8 mouse cellular contexts compared by ENCODE assay signal in the genomic region with DNA sequence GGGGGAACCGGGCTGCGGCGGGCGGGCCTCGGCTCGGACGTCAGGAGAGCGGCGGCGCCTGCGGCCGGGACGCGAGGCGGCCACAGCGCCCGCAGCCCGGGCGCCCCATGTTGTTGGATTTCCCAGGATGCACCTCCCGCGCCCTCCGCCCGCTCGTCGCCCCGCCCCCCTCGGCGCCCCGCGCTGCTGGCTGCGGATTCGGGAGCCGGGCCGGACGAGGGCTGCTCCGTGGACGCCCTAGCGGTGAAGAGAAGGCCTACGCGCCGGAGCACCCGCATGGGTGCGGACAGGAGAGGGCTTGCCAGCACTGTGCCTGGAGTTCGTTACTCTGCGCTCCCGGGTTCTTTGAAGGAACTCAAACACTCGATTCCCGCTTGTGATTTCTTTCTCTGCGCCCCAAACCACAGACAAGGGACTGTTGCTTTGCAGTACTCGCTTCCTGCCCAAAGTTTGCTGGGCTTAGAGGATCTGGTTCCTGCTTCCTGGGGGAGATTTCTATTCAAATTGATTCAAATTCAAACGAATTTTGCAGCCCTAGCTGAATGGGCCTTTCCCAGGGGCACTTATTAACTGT. TPM values are rescaled to one million over a fixed set of nuclear protein-coding genes. Genes with fewer than 3 reads are reported as not detected.
DNase-seq lines count a peak whose midpoint lies in the region; ATAC-seq lines count a peak whose summit lies in the region.

No protein-coding gene starts in this region.

- peak overlapping the region; percentile 70 for H3K4me2 ChIP-seq in hindbrain, embryonic 15.5 days

- DNase-seq in WW6 (ENCODE audit: low read depth, low spot score) = peak; percentile 88
- DNase-seq in cerebellum, postnatal 36 days = peak; percentile 87 to 92
- peak; percentile 86 to 89 for DNase-seq in frontal cortex, postnatal 36 days (ENCODE audit: low spot score in 2 of 2)
- DNase-seq in layer of hippocampus, postnatal 36 days = peak; percentile 86 to 87
- DNase-seq in lung, postnatal 25 days (ENCODE audit: low spot score) = peak; percentile 91
- peak; percentile 76 for DNase-seq in retina, adult 2 months (ENCODE audit: low read depth, low spot score)
- peak; percentile 86 for DNase-seq in thymus, postnatal 25 days

- H3K9ac ChIP-seq in hindbrain, embryonic 15.5 days = peak overlapping the region; percentile 96

- under 1% methylated on average over 17 of the region's 51 CpGs for WGBS in hindbrain, embryonic 15.5 days

- peak; percentile 95 for ATAC-seq in hindbrain, embryonic 15.5 days (ENCODE audit: low FRiP score, low read depth)

- peaks cover 28% of the 10 kb centered on the region for H3K4me1 ChIP-seq in hindbrain, embryonic 15.5 days (replicated peaks)

- H3K36me3 ChIP-seq in hindbrain, embryonic 15.5 days = no peaks in the 10 kb centered on the region

- H3K9me3 ChIP-seq in hindbrain, embryonic 15.5 days = no peaks in the 10 kb centered on the region

- no peaks in the 10 kb centered on the region for H3K27me3 ChIP-seq in hindbrain, embryonic 15.5 days

- H3K27ac ChIP-seq in hindbrain, embryonic 15.5 days (replicated peaks) = peak overlapping the region; percentile 92

- peak overlapping the region; percentile 71 for H3K4me3 ChIP-seq in hindbrain, embryonic 15.5 days

RNA-seq across cellular contexts. Expression of gene Qser1, which starts 0.4 kb away (rescaled TPM):
- polyA plus RNA-seq in hindbrain, embryonic 15.5 days (2015; fragmentation: Nextera tagmentation; extraction: Ambion mirVana) = 6.8 TPM in 2 replicates
- 10 to 100 TPM; 10.5 to 11.3 TPM for total RNA-seq in layer of hippocampus, postnatal 36 days (2021)

RNA-seq across cellular contexts. Expression of gene Prrg4, which starts 32.7 kb away (rescaled TPM):
- 0.64 and 0.69 TPM in 2 replicates for polyA plus RNA-seq in hindbrain, embryonic 15.5 days (2015; fragmentation: Nextera tagmentation; extraction: Ambion mirVana)
- total RNA-seq in layer of hippocampus, postnatal 36 days (2021) = under 1 TPM; 0.20 to 0.56 TPM

RNA-seq across cellular contexts. Expression of gene Ccdc73, which starts 50.7 kb away (rescaled TPM):
- polyA plus RNA-seq in hindbrain, embryonic 15.5 days (2015; fragmentation: Nextera tagmentation; extraction: Ambion mirVana) = 4.5 and 7.9 TPM in 2 replicates
- 1 to 10 TPM; 1.5 to 2.1 TPM for total RNA-seq in layer of hippocampus, postnatal 36 days (2021)

Comparison
In these comparisons a context has a peak if more than half of its experiments do, and no peak if none do; other contexts are left out.
1. Peak in every context shown above with its lines: DNase-seq, ATAC-seq, H3K4me3 ChIP-seq and H3K27ac ChIP-seq.